Mouse (Mus musculus) liver, adult 2 months (tissue): Measurements from ENCODE around the gene Golim4. TPM values are rescaled to one million over a fixed set of nuclear protein-coding genes. Genes with fewer than 3 reads are reported as not detected.

Experiments used
- DNase-seq: peaks from one replicate; pipeline ENCODE4 v3.0.0-alpha.2; 2011; ENCODE audit warnings: low read depth, low spot score; ENCODE audit errors: extremely low read depth
- H3K27ac ChIP-seq: fragments of 200-500 bp; replicated peaks from 2 replicates; pipeline ENCODE4 v1.5.1; 2012; ENCODE audit warnings: low read depth, mild to moderate bottlenecking, control low read depth, inconsistent platforms, low read length; ENCODE audit not compliant: insufficient read depth
- H3K27me3 ChIP-seq: fragments of 200-500 bp; 2 replicates; pipeline ENCODE4 v1.6.1; 2012; ENCODE audit warnings: mild to moderate bottlenecking, moderate library complexity, low read length, inconsistent platforms; ENCODE audit not compliant: control insufficient read depth, insufficient read depth
- H3K36me3 ChIP-seq: fragments of 200-500 bp; 2 replicates; pipeline ENCODE4 v1.6.1; 2012; ENCODE audit warnings: low read length, inconsistent platforms; ENCODE audit not compliant: control insufficient read depth, insufficient read depth
- H3K4me1 ChIP-seq: fragments of 200-500 bp; 2 replicates; pipeline ENCODE4 v1.6.1; 2011; ENCODE audit warnings: low read length; ENCODE audit not compliant: control insufficient read depth, insufficient read depth
- H3K4me3 ChIP-seq: fragments of 200-500 bp; 2 replicates; pipeline ENCODE4 v1.5.1; 2011; ENCODE audit warnings: low read depth, mild to moderate bottlenecking, control low read depth, low read length, moderate library complexity; ENCODE audit not compliant: insufficient read depth
- H3K79me2 ChIP-seq: fragments of 200-500 bp; 2 replicates; pipeline ENCODE4 v1.6.1; 2012; ENCODE audit warnings: inconsistent platforms, mild to moderate bottlenecking, low read length, moderate library complexity; ENCODE audit not compliant: control insufficient read depth, insufficient read depth
- H3K9ac ChIP-seq: fragments of 200-500 bp; 2 replicates; pipeline ENCODE4 v1.6.1; 2012; ENCODE audit warnings: low read depth, mild to moderate bottlenecking, control low read depth, inconsistent platforms, low read length
- CTCF ChIP-seq: fragments of 200-500 bp; IDR thresholded peaks from 2 replicates; pipeline ENCODE4 v1.5.1; 2011; ENCODE audit warnings: low read depth, low read length, control low read depth
- POLR2A ChIP-seq: fragments of 200-500 bp; IDR thresholded peaks from 2 replicates; pipeline ENCODE4 v1.6.1; 2011; ENCODE audit warnings: low read length, control low read depth; ENCODE audit not compliant: insufficient read depth; ENCODE audit errors: extremely low read depth
- WGBS: fragments of 180-500 bp; shearing (Covaris S2); methylation state at CpG from one replicate; pipeline ENCODE4 v1.1.7; 2018; 5-methylcytosine and 5-hydroxymethylcytosine counted together
- polyA plus RNA-seq: library from polyadenylated mRNA; depleted of rRNA; stranded (reverse); fragments of >200 nt; gene quantifications from 2 replicates; pipeline ENCODE4 v1.2.3, GENCODE M21; 2012
- total RNA-seq: library from RNA; depleted of rRNA; stranded (reverse); fragments of >200 nt; gene quantifications from 2 replicates; pipeline ENCODE4 v1.2.3, GENCODE M21; 2014

Golim4 gene
- total and polyA plus RNA-seq, 2 experiments: 28.9 to 53.7 TPM

DNA sequence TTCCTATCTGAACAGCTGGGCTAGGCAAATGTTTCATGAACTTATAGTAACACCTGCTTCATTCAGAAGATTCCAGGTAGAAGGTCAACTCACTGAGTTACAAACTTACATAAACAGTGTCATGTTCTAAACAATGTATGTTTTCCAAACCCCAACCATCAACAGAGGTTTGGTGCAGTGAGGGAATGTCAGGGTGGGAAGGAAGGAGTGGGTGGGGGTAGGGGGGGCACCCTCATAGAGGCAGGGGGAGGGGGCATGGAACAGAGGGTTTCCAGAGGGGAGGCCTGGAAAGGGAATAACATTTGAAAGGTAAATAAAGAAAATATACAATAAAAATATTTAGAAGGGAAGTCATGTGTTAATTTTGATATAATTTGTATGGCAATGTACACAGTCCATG lies 46.0 kb downstream of the Golim4 start:
- no peak for DNase-seq
- peaks cover 3% of the 10 kb centered on the region; the same call in 1 of the 2 replicates for H3K79me2 ChIP-seq
- peaks cover 1% of the 10 kb centered on the region; the same call in 1 of the 2 replicates for H3K4me1 ChIP-seq
- H3K36me3 ChIP-seq: peaks cover 11% of the 10 kb centered on the region
- no peaks in the 10 kb centered on the region for H3K27me3 ChIP-seq
- H3K9ac ChIP-seq: no peak overlapping the region
- TF ChIP-seq CTCF (no peak), POLR2A (no peak)
- no peak overlapping the region for H3K27ac ChIP-seq
- no peak overlapping the region for H3K4me3 ChIP-seq

DNA sequence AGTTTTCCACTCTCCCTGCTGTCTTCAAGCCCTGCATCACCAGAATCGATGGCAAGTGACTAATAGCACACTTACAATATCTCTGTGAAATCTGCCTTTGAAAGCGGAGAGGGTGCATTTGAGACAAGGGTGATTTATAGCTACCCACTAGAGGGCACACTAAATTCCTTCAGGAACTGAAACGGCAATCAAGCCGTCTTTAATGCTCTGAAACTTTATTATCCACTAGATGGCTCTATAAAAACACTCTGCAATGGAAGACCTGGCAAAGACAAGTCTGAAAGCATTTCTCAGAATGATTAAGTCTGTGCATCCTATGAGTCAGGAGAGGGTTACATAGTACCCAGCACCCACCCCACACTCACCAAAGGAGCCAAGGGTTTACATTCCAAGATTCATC lies 46.5 kb downstream of the Golim4 start:
- Histone ChIP-seq H3K4me3 (no peak overlapping the region), H3K27me3 (no peaks in the 10 kb centered on the region), H3K79me2 (peaks cover 3% of the 10 kb centered on the region; the same call in 1 of the 2 replicates), H3K36me3 (peaks cover 11% of the 10 kb centered on the region), H3K4me1 (peaks cover 1% of the 10 kb centered on the region; the same call in 1 of the 2 replicates), H3K9ac (no peak overlapping the region), H3K27ac (no peak overlapping the region)
- WGBS: 14% methylated on average over 4 of the region's 4 CpGs
- TF ChIP-seq POLR2A (no peak), CTCF (peak; percentile 69)
- peak; percentile 78 for DNase-seq

DNA sequence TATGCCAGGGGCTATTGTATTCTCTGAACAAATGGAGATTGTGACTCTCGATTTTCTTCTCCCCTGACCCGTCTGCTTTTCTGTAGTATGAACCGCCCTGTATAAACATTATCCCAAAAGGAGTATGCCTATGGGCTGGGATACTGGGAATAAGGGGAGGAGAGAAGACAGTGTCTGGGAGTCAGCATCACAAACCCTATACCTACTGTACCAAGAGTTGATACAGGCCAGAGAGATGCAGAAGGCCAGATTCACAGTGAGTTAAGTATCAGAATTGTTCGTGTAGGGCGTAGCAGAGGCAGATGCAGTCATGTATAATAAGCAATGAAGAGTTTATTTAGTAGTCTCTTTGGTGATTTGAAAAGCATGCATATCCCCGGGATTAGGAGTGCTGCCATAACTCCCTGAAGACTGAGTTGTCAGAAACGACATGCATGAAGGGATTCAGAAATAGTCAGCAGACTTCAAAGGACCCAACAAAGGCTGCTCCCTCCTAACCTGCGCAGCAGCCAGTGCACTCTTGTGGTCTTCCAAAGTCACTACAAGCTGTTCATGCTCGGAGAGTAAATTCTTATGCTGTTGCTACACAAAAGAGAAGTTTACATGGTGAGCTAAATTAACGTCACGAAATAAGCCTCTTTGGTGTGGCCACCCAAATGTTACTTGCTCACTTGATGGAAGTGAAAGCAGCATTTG lies 54.7 kb downstream of the Golim4 start:
- no peak overlapping the region for H3K9ac ChIP-seq
- no peaks in the 10 kb centered on the region for H3K79me2 ChIP-seq
- no peak overlapping the region for H3K4me3 ChIP-seq
- DNase-seq: no peak
- 91% methylated on average over 11 of the region's 11 CpGs for WGBS
- peaks cover 5% of the 10 kb centered on the region for H3K4me1 ChIP-seq
- no peak overlapping the region for H3K27ac ChIP-seq
- TF ChIP-seq POLR2A (no peak), CTCF (no peak)
- no peaks in the 10 kb centered on the region for H3K27me3 ChIP-seq
- peaks cover 37% of the 10 kb centered on the region for H3K36me3 ChIP-seq

DNA sequence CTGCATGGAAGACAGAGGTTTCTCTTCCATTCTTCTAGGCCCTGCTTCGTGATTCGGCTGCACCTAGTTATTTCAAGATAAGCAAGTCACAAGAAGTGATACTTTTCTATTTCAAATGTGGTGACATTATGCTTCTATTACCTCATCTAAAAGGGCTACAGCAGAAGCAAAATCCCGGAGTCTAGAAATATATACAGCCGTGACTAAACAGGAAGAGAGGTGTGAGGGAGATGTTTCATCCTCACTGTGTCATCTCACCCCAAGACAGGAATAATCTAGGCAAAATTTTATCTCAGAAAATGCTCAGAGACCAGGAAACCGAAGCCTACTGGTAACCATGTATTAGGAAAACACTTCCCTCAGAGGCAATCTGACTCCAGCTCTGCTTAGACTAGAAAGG lies 61.7 kb downstream of the Golim4 start:
- H3K4me3 ChIP-seq: no peak overlapping the region
- H3K9ac ChIP-seq: no peak overlapping the region
- DNase-seq: no peak
- no peak overlapping the region for H3K27ac ChIP-seq
- 86% methylated on average over 5 of the region's 5 CpGs for WGBS
- peaks cover 58% of the 10 kb centered on the region for H3K36me3 ChIP-seq
- H3K27me3 ChIP-seq: no peaks in the 10 kb centered on the region
- no peaks in the 10 kb centered on the region for H3K79me2 ChIP-seq
- H3K4me1 ChIP-seq: no peaks in the 10 kb centered on the region
- TF ChIP-seq CTCF (no peak), POLR2A (no peak)

DNA sequence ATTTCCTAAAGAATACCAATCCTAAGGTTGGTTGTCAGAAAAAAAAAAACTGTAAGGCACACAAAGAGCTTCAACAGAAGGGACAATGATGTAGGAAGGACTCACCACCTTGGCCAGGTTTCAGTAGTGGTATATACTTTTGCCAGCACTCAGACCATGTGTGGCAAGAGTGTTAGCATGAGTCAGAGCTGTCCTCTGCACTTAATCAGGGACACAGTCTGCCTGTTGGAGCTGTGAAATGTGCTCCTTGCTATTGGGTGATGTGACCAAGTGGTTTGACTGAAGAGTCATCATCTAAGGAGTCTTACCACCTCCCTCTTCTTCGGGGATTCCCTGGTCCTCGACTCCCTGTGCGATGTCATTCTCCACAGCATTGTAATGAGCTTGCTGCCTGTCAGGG lies 65.2 kb downstream of the Golim4 start:
- H3K79me2 ChIP-seq: no peaks in the 10 kb centered on the region
- WGBS: 94% methylated on average over 3 of the region's 3 CpGs
- H3K27ac ChIP-seq: no peak overlapping the region
- DNase-seq: no peak
- H3K4me3 ChIP-seq: no peak overlapping the region
- no peak for TF ChIP-seq CTCF
- TF ChIP-seq POLR2A: no peak
- no peak overlapping the region for H3K9ac ChIP-seq
- H3K36me3 ChIP-seq: peaks cover 70% of the 10 kb centered on the region
- H3K27me3 ChIP-seq: no peaks in the 10 kb centered on the region
- H3K4me1 ChIP-seq: no peaks in the 10 kb centered on the region

DNA sequence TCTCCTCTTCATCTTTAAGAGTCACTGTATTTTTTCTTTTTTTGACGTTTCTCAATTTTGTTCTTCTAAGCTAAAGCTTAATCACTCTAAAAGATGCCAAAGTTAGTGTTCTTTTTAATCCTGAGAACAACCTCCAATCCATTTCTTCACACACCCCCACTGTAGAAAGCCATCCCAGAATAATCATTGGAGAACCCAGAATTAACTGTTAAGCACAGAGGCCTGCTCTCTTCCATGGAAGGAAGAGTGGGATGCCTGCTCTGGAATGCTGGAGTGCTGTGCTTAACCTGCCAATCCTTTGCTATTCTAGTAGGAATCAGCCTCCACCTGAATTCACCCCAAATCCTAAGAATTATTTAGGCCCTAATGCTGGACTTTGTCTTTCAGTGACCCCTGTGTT lies 67.4 kb downstream of the Golim4 start:
- Histone ChIP-seq H3K9ac (no peak overlapping the region), H3K27me3 (no peaks in the 10 kb centered on the region), H3K27ac (no peak overlapping the region), H3K4me1 (no peaks in the 10 kb centered on the region), H3K4me3 (no peak overlapping the region), H3K79me2 (no peaks in the 10 kb centered on the region), H3K36me3 (peaks cover 76% of the 10 kb centered on the region)
- no peak for TF ChIP-seq CTCF
- no peak for TF ChIP-seq POLR2A
- WGBS: 92% methylated on average over 1 of the region's 1 CpGs
- no peak for DNase-seq
